Mouse (Mus musculus) heart, embryonic 15.5 days (tissue): ENCODE data around the gene 4930583I09Rik. TPM values are rescaled to one million over a fixed set of nuclear protein-coding genes. Genes with fewer than 3 reads are reported as not detected.

Experiments
- ATAC-seq: fragments of 200-750 bp; cut with Nextera tagmentation; replicated peaks from 2 replicates; pipeline ENCODE4 v1.8.0; 2017; ENCODE audit warnings: low read depth, moderate TSS enrichment; ENCODE audit not compliant: insufficient number of reproducible peaks, insufficient read depth, low FRiP score
- H3K27ac ChIP-seq: fragments of 300-500 bp; sonication (generic); 2 replicates; pipeline ENCODE4 v1.5.1; 2015; ENCODE audit warnings: mild to moderate bottlenecking, inconsistent platforms
- H3K27me3 ChIP-seq: fragments of 300-500 bp; sonication (generic); 2 replicates; pipeline ENCODE4 v1.6.1; 2015; ENCODE audit warnings: inconsistent platforms
- H3K36me3 ChIP-seq: fragments of 300-500 bp; sonication (generic); 2 replicates; pipeline ENCODE4 v1.6.1; 2015; ENCODE audit warnings: mild to moderate bottlenecking, inconsistent platforms
- H3K4me1 ChIP-seq: fragments of 300-500 bp; sonication (generic); replicated peaks from 2 replicates; pipeline ENCODE4 v1.6.1; 2015; ENCODE audit warnings: inconsistent platforms
- H3K4me2 ChIP-seq: fragments of 300-500 bp; sonication (generic); 2 replicates; pipeline ENCODE4 v1.6.1; 2015; ENCODE audit warnings: inconsistent platforms, mild to moderate bottlenecking, moderate library complexity
- H3K4me3 ChIP-seq: fragments of 300-500 bp; sonication (generic); 2 replicates; pipeline ENCODE4 v1.5.1; 2015; ENCODE audit warnings: mild to moderate bottlenecking, inconsistent platforms
- H3K9ac ChIP-seq: fragments of 300-500 bp; sonication (generic); 2 replicates; pipeline ENCODE4 v1.6.1; 2015; ENCODE audit warnings: mild to moderate bottlenecking, inconsistent platforms
- H3K9me3 ChIP-seq: fragments of 300-500 bp; sonication (generic); replicated peaks from 2 replicates; pipeline ENCODE4 v1.6.1; 2016; ENCODE audit warnings: inconsistent platforms
- WGBS: fragments of 180-500 bp; shearing (Covaris S2); methylation state at CpG from one replicate; pipeline ENCODE4 v1.1.7; 2015; ENCODE audit warnings: mixed read lengths; 5-methylcytosine and 5-hydroxymethylcytosine counted together
- polyA plus RNA-seq: library from polyadenylated mRNA; unstranded; fragments of >200 nt; fragmentation: Nextera tagmentation; extraction: Ambion mirVana; gene quantifications from 2 replicates; pipeline ENCODE4 v1.2.1, GENCODE M21; 2015

The 4930583I09Rik gene
- polyA plus RNA-seq, 1 experiment from 2014 or later = not detected

DNA sequence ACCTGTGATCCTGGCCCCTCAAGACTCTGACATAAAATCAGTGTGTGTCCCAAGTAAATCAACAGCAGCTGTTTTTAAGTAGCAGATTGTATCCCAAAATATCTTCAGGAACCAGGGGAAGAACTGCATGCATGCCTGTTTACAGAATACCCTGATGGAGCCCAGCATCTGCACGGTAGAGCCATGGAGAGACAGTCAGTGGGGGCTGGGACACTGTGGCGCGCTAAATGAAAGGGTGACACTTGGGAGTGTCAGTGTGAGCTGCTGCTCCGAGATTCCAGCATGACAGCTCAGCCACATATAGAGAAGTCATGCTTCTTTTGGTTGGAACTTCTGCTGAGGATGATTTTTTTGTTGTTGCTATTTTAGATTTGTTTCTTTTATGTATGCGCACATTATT lies 43.2 kb downstream of the 4930583I09Rik start:
- Histone ChIP-seq H3K9me3 (no peaks in the 10 kb centered on the region), H3K27ac (no peak overlapping the region), H3K9ac (no peak overlapping the region), H3K4me1 (peaks cover 3% of the 10 kb centered on the region; the same call in 1 of the 2 replicates), H3K4me2 (no peak overlapping the region), H3K36me3 (no peaks in the 10 kb centered on the region), H3K4me3 (no peak overlapping the region), H3K27me3 (no peaks in the 10 kb centered on the region)
- 42% methylated on average over 5 of the region's 5 CpGs for WGBS
- ATAC-seq = no peak

GRCm38 (mm10) chr17:64792076-64792475 lies 43.8 kb downstream of the 4930583I09Rik start:
- H3K4me1 ChIP-seq = peaks cover 3% of the 10 kb centered on the region; the same call in 1 of the 2 replicates
- no peak for ATAC-seq
- H3K4me3 ChIP-seq = no peak overlapping the region
- no peak overlapping the region for H3K9ac ChIP-seq
- no peak overlapping the region for H3K27ac ChIP-seq
- H3K27me3 ChIP-seq = no peaks in the 10 kb centered on the region
- H3K9me3 ChIP-seq = no peaks in the 10 kb centered on the region
- WGBS = 85% methylated on average over 3 of the region's 3 CpGs
- no peak overlapping the region for H3K4me2 ChIP-seq
- no peaks in the 10 kb centered on the region for H3K36me3 ChIP-seq

GRCm38 (mm10) chr17:64789175-64789574 lies 46.7 kb downstream of the 4930583I09Rik start:
- H3K27ac ChIP-seq = no peak overlapping the region
- no peaks in the 10 kb centered on the region for H3K27me3 ChIP-seq
- no peaks in the 10 kb centered on the region for H3K9me3 ChIP-seq
- no peak overlapping the region for H3K4me2 ChIP-seq
- H3K9ac ChIP-seq = no peak overlapping the region
- ATAC-seq = no peak
- H3K4me3 ChIP-seq = no peak overlapping the region
- 16% methylated on average over 3 of the region's 3 CpGs for WGBS
- H3K36me3 ChIP-seq = no peaks in the 10 kb centered on the region
- H3K4me1 ChIP-seq = peaks cover 3% of the 10 kb centered on the region; the same call in 1 of the 2 replicates

GRCm38 (mm10) chr17:64788301-64788700 lies 47.6 kb downstream of the 4930583I09Rik start:
- Histone ChIP-seq H3K27ac (no peak overlapping the region), H3K9ac (no peak overlapping the region), H3K4me2 (no peak overlapping the region), H3K4me3 (no peak overlapping the region), H3K4me1 (peaks cover 3% of the 10 kb centered on the region; the same call in 1 of the 2 replicates), H3K9me3 (no peaks in the 10 kb centered on the region), H3K27me3 (no peaks in the 10 kb centered on the region), H3K36me3 (no peaks in the 10 kb centered on the region)
- 76% methylated on average over 13 of the region's 13 CpGs for WGBS
- ATAC-seq = no peak

- Histone ChIP-seq H3K9me3 (no peaks in the 10 kb centered on the region), H3K4me2 (no peak overlapping the region), H3K4me1 (peaks cover 3% of the 10 kb centered on the region; the same call in 1 of the 2 replicates), H3K4me3 (no peak overlapping the region), H3K27ac (no peak overlapping the region), H3K36me3 (no peaks in the 10 kb centered on the region), H3K9ac (no peak overlapping the region), H3K27me3 (no peaks in the 10 kb centered on the region)
- no peak for ATAC-seq
- WGBS = 51% methylated on average over 1 of the region's 1 CpGs
Measured at GRCm38 (mm10) chr17:64785961-64786360, 49.9 kb downstream of the 4930583I09Rik start.

Other genes starting within 250 kb of the 4930583I09Rik start
- gene Man2a1, start 235.3 kb downstream of the 4930583I09Rik start, polyA plus RNA-seq = 5.1 and 7.7 TPM in 2 replicates